Mouse (Mus musculus) retina, embryonic 14.5 days (tissue): ENCODE results near the gene Serpinb8.

Source experiments
- DNase-seq: peaks from one replicate; pipeline ENCODE4 v3.0.0-alpha.2; 2015; ENCODE audit warnings: low spot score

Serpinb8 gene

DNA sequence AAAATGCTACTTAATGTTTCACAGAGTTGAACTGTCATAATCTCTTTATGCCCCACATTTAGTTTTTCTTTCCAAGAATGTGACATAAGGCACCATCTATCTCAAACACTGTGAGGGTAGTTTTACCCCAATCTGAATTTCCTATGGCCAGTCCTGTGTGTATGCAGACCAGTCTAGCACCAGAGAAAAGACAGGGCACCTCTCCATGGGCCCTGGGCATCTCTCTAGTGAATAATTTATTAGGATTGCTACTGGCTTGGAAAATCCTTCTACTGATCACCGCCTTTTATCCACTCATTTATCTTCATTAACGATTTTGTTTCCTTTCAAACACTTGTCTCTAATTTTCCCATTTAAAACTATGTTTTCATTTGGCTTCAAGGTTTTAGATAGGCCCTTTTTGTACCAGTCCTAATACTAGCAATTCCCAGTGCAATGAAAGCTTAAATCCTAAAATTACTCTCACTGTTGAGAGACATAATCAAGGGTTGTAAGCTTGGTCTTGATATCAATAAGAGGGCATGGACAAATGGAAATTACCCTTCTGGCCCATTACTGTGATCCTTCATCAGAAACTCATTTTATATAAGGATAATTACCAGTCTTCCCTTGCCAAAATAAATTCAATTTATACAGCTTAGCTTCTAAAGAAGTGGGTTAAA, 52.8 kb downstream of the Serpinb8 start:
- DNase-seq = no peak

DNA sequence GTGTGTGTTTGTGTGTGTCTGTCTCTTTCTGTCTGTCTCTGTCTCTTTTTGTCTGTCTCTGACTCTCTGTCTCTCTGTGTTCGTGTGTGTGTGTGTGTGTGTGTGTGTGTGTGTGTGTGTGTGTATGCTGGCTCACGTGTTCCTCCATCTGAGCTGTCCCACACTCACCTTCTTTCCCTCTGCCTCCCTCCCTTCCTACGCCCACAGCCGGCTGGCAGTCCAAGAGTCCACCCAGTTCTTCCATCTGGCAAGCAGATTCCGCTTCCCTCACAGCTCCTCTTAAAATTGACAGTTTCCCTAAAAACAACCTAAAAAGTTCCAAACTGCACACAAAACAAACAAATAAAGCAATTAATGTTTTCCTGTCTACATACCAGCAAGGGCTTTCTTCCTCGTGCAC, 55.3 kb downstream of the Serpinb8 start:
- DNase-seq = no peak

GRCm38 (mm10) chr1:107657689-107658088, 67.9 kb downstream of the Serpinb8 start:
- no peak for DNase-seq
